Mouse (Mus musculus) forebrain, embryonic 11.5 days (tissue): Measurements from ENCODE around the gene Dgcr2. TPM values are rescaled to one million over a fixed set of nuclear protein-coding genes. Genes with fewer than 3 reads are reported as not detected.

Experiments
- ATAC-seq: fragments of 200-750 bp; cut with Nextera tagmentation; replicated peaks from 2 replicates; pipeline ENCODE4 v1.8.0; 2017; ENCODE audit warnings: moderate TSS enrichment; ENCODE audit not compliant: low FRiP score
- DNase-seq: peaks from one replicate; pipeline ENCODE4 v3.0.0-alpha.2; 2017; ENCODE audit warnings: low spot score
- H3K27ac ChIP-seq: fragments of 300-500 bp; sonication (generic); 2 replicates; pipeline ENCODE4 v1.5.1; 2014; ENCODE audit warnings: low read depth, low read length
- H3K27me3 ChIP-seq: fragments of 300-500 bp; sonication (generic); 2 replicates; pipeline ENCODE4 v1.6.1; 2014; ENCODE audit warnings: mild to moderate bottlenecking, low read length, mixed read lengths; ENCODE audit not compliant: control insufficient read depth, insufficient read depth
- H3K36me3 ChIP-seq: fragments of 300-500 bp; sonication (generic); 2 replicates; pipeline ENCODE4 v1.6.1; 2014; ENCODE audit warnings: mild to moderate bottlenecking, low read length, moderate library complexity, mixed read lengths; ENCODE audit not compliant: control insufficient read depth, insufficient read depth
- H3K4me1 ChIP-seq: fragments of 300-500 bp; sonication (generic); replicated peaks from 2 replicates; pipeline ENCODE4 v1.6.1; 2014; ENCODE audit warnings: low read length, mixed read lengths; ENCODE audit not compliant: control insufficient read depth, insufficient read depth
- H3K4me2 ChIP-seq: fragments of 300-500 bp; sonication (generic); 2 replicates; pipeline ENCODE4 v1.6.1; 2014; ENCODE audit warnings: low read depth, mild to moderate bottlenecking, low read length, moderate library complexity, mixed read lengths; ENCODE audit not compliant: severe bottlenecking
- H3K4me3 ChIP-seq: fragments of 300-500 bp; sonication (generic); 2 replicates; pipeline ENCODE4 v1.5.1; 2014; ENCODE audit warnings: low read depth, low read length
- H3K9ac ChIP-seq: fragments of 300-500 bp; sonication (generic); 2 replicates; pipeline ENCODE4 v1.6.1; 2014; ENCODE audit warnings: low read length
- H3K9me3 ChIP-seq: fragments of 300-500 bp; sonication (generic); 2 replicates; pipeline ENCODE4 v1.6.1; 2016; ENCODE audit warnings: low read length, mixed read lengths; ENCODE audit not compliant: control insufficient read depth
- WGBS: fragments of 180-500 bp; shearing (Covaris S2); extraction: QIAGEN DNeasy Blood & Tissue Kit; methylation state at CpG from one replicate; pipeline ENCODE4 v1.1.7; 2014; 5-methylcytosine and 5-hydroxymethylcytosine counted together
- polyA plus RNA-seq: library from polyadenylated mRNA; unstranded; fragments of >200 nt; fragmentation: Nextera tagmentation; extraction: Ambion mirVana; gene quantifications from 2 replicates; pipeline ENCODE4 v1.2.1, GENCODE M21; 2014

The Dgcr2 gene
- polyA plus RNA-seq, 1 experiment from 2014 or later: 112 TPM

GRCm38 (mm10) chr16:17890917-17891566 is 7.3 kb downstream of the Dgcr2 start:
- Histone ChIP-seq H3K9me3 (no peaks in the 10 kb centered on the region), H3K4me2 (peak overlapping the region; percentile 85), H3K27me3 (no peaks in the 10 kb centered on the region), H3K4me1 (peaks cover 7% of the 10 kb centered on the region; the same call in 1 of the 2 replicates), H3K4me3 (peak overlapping the region; percentile 94), H3K36me3 (no peaks in the 10 kb centered on the region), H3K9ac (peak overlapping the region; percentile 98), H3K27ac (peak overlapping the region; percentile 85)
- WGBS: 0% methylated on average over 44 of the region's 44 CpGs
- DNase-seq (peak; percentile 76), ATAC-seq (peak; percentile 70)

DNA sequence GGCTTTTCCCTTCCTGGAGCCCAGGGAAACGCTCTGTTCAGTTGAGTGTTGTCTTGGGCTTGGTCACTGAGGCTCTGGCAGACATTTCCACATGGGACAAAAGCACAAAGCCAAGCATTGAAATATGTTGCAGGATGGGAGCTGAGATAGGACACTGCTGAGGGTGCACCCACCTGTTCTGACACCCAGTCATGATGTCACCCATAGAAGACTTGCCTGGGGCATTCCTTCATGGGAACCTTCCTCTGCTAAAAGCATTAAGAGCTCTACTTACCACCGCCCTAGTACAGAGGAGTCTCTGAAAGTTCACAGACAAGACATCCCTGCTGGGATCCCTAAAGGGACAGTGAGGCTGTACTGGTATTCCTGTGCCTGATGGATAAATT is 8.0 kb downstream of the Dgcr2 start:
- Histone ChIP-seq H3K4me3 (peak overlapping the region; percentile 94), H3K9ac (peak overlapping the region; percentile 98), H3K4me1 (peaks cover 7% of the 10 kb centered on the region; the same call in 1 of the 2 replicates), H3K27ac (no peak overlapping the region), H3K4me2 (peak overlapping the region; percentile 85), H3K36me3 (no peaks in the 10 kb centered on the region), H3K9me3 (no peaks in the 10 kb centered on the region), H3K27me3 (no peaks in the 10 kb centered on the region)
- DNase-seq: peak; percentile 44
- WGBS: 55% methylated on average over 2 of the region's 2 CpGs
- no peak for ATAC-seq

DNA sequence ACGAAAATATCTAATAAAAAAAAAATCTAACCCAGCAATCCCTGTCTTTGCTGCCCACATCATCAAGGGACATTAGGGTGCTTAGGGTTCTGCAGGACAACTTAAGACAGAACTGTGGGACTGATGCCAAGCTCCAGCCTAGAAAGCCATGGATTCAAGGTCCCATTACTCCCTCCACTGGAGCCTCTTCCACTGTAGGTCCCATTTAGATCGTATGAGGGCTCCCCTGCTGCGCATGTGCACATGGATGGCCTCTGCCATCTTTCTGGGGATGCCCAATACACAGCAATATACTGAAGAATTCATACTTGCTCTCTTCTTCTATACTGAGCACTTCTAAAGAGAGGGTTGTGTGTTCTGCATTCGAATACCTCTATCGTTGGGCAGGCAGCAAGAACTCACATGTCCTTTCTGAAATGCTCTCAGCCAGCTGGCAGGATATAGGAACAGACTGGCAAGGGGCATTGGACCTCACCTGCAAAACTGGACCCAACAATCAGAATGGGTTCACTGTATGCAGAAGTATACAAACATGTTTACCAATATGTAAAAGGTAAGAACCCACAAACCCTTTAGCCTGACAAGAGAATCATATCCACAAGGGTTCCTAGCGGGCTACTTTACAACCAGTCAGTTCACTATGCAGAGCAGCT is 8.5 kb downstream of the Dgcr2 start:
- Histone ChIP-seq H3K9ac (peak overlapping the region; percentile 98), H3K4me2 (peak overlapping the region; percentile 85), H3K27me3 (no peaks in the 10 kb centered on the region), H3K4me3 (peak overlapping the region; percentile 94; the same call in 1 of the 2 replicates), H3K27ac (no peak overlapping the region), H3K4me1 (peaks cover 7% of the 10 kb centered on the region; the same call in 1 of the 2 replicates), H3K36me3 (no peaks in the 10 kb centered on the region), H3K9me3 (no peaks in the 10 kb centered on the region)
- peak; percentile 2 for DNase-seq
- no peak for ATAC-seq
- 87% methylated on average over 6 of the region's 6 CpGs for WGBS

GRCm38 (mm10) chr16:17884116-17884515 is 14.2 kb downstream of the Dgcr2 start:
- Histone ChIP-seq H3K9me3 (no peaks in the 10 kb centered on the region), H3K4me2 (no peak overlapping the region), H3K27me3 (no peaks in the 10 kb centered on the region), H3K36me3 (no peaks in the 10 kb centered on the region), H3K9ac (no peak overlapping the region), H3K4me3 (no peak overlapping the region), H3K27ac (no peak overlapping the region), H3K4me1 (0 out of 2 replicates have a peak, but pooled peaks cover 2% of the 10 kb centered on the region)
- WGBS: 93% methylated on average over 6 of the region's 6 CpGs
- ATAC-seq (no peak), DNase-seq (no peak)

- no peaks in the 10 kb centered on the region; the same call in 1 of the 2 replicates for H3K36me3 ChIP-seq
- H3K27ac ChIP-seq: no peak overlapping the region
- DNase-seq: no peak
- no peak overlapping the region for H3K4me2 ChIP-seq
- H3K4me3 ChIP-seq: no peak overlapping the region
- H3K4me1 ChIP-seq: 0 out of 2 replicates have a peak, but pooled peaks cover 2% of the 10 kb centered on the region
- H3K27me3 ChIP-seq: no peaks in the 10 kb centered on the region
- H3K9me3 ChIP-seq: no peaks in the 10 kb centered on the region
- ATAC-seq: no peak
- no peak overlapping the region for H3K9ac ChIP-seq
These were observed 16.2 kb downstream of the Dgcr2 start for GRCm38 (mm10) chr16:17882196-17882595.

GRCm38 (mm10) chr16:17879571-17879970 is 18.8 kb downstream of the Dgcr2 start:
- H3K9ac ChIP-seq: no peak overlapping the region
- H3K27ac ChIP-seq: no peak overlapping the region
- ATAC-seq: no peak
- H3K9me3 ChIP-seq: no peaks in the 10 kb centered on the region
- no peaks in the 10 kb centered on the region; the same call in 1 of the 2 replicates for H3K36me3 ChIP-seq
- WGBS: 96% methylated on average over 4 of the region's 4 CpGs
- no peaks in the 10 kb centered on the region for H3K4me1 ChIP-seq
- H3K4me3 ChIP-seq: no peak overlapping the region
- H3K4me2 ChIP-seq: no peak overlapping the region
- DNase-seq: no peak
- no peaks in the 10 kb centered on the region for H3K27me3 ChIP-seq

DNA sequence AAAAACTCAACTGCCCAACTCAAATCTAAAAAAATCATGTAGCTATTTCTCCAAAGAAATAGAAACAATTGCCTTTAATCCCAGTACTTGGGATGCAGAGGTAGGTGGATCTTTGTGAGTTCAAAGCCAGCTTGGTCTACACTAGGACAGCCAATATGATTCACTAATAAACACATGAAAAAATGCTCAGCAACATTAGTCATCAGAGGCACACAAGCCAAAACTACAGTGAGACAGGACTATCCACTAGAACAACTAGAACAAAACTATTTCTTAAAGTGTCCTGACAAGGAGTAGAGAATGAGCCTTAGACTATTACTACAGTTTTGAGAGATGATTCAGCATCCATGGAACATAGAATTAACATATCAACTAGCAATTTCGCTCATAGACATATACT is 22.3 kb downstream of the Dgcr2 start:
- WGBS: 98% methylated on average over 1 of the region's 1 CpGs
- ATAC-seq (no peak), DNase-seq (no peak)
- H3K9ac ChIP-seq: no peak overlapping the region
- no peaks in the 10 kb centered on the region for H3K27me3 ChIP-seq
- no peak overlapping the region for H3K27ac ChIP-seq
- no peaks in the 10 kb centered on the region for H3K4me1 ChIP-seq
- H3K4me2 ChIP-seq: no peak overlapping the region
- no peak overlapping the region for H3K4me3 ChIP-seq
- no peaks in the 10 kb centered on the region for H3K9me3 ChIP-seq
- H3K36me3 ChIP-seq: no peaks in the 10 kb centered on the region; the same call in 1 of the 2 replicates

GRCm38 (mm10) chr16:17875174-17875573 is 23.2 kb downstream of the Dgcr2 start:
- Histone ChIP-seq H3K4me2 (no peak overlapping the region), H3K4me1 (no peaks in the 10 kb centered on the region), H3K36me3 (no peaks in the 10 kb centered on the region; the same call in none of the 2 replicates), H3K9me3 (no peaks in the 10 kb centered on the region), H3K27ac (no peak overlapping the region), H3K27me3 (no peaks in the 10 kb centered on the region), H3K4me3 (no peak overlapping the region), H3K9ac (no peak overlapping the region)
- DNase-seq (no peak), ATAC-seq (no peak)
- 90% methylated on average over 4 of the region's 4 CpGs for WGBS
